Mouse (Mus musculus) heart, postnatal 4 days (tissue): ENCODE data around the gene Med18. TPM values are rescaled to one million over a fixed set of nuclear protein-coding genes. Genes with fewer than 3 reads are reported as not detected.
A peak's percentile ranks its signal among the peaks of the same experiment; 100 is the strongest.

Source experiments
- DNase-seq: peaks from one replicate; pipeline ENCODE4 v3.0.0; 2021
- total RNA-seq, 2 experiments: library from RNA; stranded (reverse); gene quantifications; 2 replicates each; pipeline ENCODE4 v1.2.3; 2021

Gene Med18
- total RNA-seq, 2 experiments from 2014 or later = 10.3 to 11.0 TPM

DNA sequence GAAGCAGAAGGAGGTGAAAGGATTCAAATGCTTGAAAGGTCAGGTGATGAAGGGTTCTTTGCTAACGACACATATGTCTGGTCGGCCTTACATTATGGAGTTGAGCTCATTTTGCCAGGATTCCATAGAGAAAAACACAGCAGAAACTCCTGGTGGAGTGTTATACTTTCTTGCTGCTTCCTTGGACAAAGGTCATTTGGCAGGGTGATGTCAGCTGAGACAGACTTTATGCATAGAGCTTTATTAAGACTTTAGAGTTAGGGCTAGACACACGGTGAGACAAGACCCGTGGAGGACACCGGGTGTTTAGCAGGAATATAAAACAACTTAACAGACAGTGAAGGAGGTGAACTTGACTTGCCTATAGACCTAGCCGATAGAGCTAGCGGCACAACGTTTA, 14.1 kb upstream of the Med18 start:
- no peak for DNase-seq

DNA sequence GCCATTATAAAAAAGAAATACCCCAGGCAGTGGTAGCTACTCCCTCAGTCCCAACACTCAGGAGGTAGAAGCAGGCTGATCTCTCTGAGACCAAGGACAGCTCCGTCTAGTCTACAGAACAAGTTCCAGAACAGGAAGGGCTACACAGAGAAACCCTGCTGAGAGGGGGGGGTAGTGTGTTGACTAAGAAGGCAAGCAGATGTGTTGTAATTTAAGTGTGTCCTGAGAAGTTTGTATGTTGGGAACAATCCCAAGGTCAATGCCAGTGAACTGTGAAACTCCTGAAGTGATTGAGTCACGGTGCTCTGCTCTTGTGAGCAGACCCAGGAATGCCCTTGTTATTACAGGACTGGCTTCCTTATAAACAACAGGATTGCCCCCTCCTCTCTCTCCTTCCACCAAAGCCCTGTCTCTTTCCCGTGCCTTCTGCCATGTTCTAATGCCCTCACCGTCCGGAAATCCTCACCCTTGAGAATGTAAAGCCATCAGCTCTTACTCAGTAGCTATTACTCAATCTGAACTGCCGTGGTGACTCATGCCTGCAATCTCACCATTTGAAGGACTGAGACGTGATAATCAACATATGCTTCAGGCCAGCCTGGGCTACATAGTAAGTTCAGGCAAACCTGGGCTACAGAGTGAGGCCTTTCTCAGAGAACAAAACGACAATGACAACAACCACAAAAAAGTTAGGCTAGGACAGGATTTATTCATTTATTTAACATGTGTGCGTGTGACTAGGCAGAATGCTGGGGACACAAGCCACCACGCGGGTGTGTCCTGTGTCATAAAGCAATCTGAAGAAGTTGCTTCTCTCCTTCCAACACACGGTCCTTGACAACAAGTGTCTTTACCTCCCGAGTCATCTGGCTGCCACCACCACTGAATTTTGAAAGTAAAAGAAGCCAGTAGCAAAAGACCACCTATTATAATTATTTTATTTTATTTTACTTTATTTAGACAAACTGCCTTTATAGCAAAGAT, 12.5 kb upstream of the Med18 start:
- DNase-seq = no peak

DNA sequence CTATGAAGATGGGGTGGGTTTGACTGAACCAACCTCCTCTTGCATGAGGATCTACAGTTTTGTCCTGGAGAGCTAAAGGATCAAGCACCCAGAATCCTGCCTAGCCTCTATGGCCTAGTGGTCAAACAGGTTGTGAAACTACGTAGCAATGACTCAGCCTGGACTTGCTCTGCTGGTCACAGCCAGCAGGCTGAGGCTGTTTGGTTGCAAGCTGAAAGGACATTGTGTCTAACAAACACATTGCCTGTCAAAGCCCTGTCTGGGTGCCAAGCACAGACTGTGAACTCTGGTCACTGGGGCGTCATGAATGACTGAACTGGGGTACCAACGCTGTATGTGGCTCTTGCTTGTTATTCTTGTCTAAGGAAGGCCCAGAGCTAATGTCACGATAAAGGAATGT, 10.9 kb upstream of the Med18 start:
- DNase-seq = no peak

DNA sequence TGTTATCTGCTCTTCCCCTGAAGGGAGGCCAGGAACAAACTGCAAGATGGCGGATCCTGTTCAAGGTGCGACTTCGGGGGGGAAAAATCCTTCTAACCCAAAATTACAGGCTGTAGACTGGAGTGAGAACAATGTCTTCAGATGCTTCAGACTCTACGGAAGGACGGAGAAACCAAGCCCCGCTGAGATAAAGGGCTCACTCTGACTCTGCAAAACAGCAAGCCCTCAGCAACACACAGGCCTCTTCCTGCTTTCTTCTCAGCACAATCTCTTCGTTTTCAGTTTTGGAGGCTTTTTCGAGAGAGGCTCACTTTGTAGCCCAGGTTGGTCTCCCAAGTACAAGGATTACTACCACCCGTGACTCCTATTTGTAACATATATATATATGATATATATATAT, 9.7 kb upstream of the Med18 start:
- DNase-seq = no peak

DNA sequence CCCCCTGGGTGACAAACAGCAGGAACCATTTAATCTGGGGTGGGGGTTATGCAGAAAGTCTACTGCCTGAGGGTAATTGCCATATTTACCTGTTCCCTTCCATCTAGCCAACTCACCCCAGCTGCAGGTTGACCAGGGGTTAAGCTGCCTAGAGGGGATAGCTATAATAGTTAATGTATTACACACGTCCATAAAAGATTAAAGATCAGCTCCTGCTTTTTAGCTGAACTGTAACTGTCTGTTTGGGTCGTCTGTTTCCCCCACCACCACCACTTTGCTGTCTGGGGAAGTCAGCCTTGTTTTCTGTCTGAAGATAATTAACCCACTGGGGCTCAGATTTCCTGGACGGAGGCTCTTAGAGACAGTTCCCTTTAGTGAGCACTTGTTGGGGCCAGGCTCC, 6.2 kb upstream of the Med18 start:
- DNase-seq = no peak

DNA sequence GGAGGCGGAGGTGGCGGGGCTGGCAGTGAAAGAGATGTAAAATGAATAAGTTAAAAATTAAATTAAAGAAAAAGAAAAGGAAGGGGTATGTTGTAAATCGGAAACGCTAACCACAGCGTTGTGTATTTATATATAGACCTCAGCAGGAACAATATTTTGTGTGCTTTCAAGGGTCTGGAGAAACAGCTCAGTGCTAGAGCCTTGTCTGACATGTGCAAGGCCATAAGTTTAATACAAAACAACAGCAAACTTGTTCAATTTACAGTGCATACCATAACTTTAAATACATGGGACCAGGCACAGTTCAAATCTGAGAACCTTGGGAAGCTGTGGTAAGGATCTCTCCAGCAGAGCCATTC, 513 bp upstream of the Med18 start:
- no peak for DNase-seq

GRCm38 (mm10) chr4:132462836-132463235, 885 bp downstream of the Med18 start:
- no peak for DNase-seq

- DNase-seq = no peak
Observed at GRCm38 (mm10) chr4:132460225-132460624, 3.5 kb downstream of the Med18 start.

DNA sequence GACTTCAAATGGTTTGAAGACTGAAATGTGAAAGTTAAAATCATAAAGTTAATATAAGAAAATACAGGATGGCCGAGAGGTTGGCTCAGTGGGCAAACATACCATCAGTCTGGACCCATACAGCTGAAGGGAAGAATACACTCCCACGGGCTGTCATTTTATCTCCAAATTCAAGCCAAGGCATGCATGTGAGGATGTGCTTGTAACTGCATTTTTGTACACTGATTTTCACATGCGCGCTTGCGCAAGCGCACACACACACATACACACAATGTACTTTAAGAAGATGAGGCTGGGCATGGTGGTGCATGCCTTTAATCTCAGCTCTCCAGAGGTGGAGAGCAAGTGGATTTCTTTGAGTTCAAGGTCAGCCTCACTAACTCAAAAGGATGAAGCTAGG, 8.2 kb downstream of the Med18 start:
- no peak for DNase-seq

- no peak for DNase-seq
Observed at GRCm38 (mm10) chr4:132455146-132455545, 8.6 kb downstream of the Med18 start.

GRCm38 (mm10) chr4:132454216-132454615, 9.5 kb downstream of the Med18 start:
- DNase-seq = no peak

- DNase-seq = no peak
Observed at GRCm38 (mm10) chr4:132449778-132450177, 13.9 kb downstream of the Med18 start.

DNA sequence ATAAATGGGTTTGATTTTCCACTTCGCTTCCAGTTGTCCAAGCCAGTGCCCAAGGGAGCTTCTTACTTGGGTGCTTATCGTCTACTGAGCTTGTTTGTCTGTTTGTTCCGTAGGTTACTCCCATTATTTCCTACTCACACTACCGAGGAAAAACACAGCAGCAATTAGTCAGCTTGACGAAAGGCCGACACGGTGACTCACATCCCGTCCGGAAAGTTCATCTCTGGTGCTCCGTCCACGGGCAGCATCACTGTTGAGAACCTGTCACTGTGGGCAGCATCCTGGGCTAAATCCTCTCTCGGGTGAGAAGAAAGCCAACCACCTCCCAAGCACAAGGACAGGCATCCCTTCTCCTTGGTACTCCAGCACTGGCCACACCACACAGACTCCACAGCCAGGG, 17.6 kb downstream of the Med18 start:
- DNase-seq = no peak

GRCm38 (mm10) chr4:132444516-132444915, 19.2 kb downstream of the Med18 start:
- no peak for DNase-seq

GRCm38 (mm10) chr4:132437857-132438256, 25.9 kb downstream of the Med18 start:
- DNase-seq = no peak

DNA sequence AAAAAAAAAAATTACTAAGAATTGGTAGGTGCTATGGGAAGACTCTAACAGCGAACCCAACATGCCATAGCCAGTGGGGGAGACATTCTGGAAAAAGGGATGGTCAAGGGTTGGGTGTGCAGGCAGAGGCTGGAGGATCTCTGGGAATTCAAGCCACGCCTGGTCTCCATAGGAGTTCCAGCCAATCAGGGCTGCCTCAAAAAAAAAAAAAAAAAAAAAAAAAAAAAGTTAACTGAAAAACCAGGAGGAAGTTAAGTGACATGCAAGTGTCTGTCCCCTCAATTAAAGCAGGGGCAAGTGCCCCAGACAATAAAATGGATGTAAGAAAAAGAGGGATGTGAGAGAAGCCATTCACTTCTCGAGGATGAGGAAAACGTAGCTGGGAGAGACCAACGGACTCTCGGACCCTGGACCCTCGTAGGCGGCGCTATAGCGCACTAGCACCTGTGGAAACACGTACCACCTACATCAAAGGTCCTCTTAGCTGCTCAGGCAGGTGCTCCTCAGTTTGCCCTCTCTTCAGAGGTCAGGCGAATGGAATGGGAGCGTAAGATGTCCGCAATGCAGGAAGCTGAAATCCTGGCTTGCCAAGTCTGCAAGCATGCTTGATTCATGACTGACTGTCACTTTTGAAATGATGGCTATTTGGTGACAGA, 30.9 kb downstream of the Med18 start:
- no peak for DNase-seq

DNA sequence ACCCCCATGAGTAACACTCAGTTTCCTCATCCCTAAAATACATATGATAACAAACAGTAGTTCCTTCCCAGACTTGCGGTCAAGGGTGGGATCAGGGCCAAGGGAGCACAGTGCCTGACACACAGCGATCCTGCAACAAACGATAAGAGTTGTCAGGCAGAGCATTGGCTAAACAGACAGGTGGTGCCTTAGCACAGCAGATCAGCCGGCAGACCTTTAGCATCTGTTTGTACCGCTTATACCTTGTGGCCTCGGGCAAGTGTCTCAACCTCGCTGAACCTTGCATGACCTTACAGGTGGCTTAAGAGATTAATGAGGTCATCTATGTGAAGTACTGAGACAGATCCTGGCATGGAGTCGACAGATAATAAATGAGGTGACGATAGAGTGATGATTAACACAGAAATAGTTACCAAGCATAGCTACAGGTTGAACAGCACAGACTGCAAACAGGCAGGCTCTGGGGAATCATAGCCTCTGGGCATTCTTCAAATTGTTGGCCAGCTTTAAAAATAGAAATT, 35.6 kb downstream of the Med18 start:
- DNase-seq = peak; percentile 22

DNA sequence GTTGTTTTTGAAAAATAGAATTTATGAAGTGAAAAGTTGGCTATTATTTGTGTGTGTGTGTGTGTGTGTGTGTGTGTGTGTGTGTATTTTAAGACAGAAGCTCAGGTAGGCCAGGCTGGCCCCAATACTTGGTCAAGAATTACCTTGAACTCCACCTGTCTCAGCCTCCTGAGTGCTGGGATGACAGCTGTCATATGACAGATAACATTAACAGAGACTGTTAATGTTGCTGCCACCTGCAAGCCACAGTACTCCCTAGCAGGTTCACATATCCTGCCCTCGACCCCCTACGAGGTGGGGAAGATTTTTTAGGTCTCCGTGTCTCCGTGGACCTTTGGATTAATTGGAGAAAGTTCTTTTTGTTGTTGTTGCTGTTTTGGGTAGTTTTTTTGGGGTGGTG, 36.2 kb downstream of the Med18 start:
- DNase-seq = no peak

DNA sequence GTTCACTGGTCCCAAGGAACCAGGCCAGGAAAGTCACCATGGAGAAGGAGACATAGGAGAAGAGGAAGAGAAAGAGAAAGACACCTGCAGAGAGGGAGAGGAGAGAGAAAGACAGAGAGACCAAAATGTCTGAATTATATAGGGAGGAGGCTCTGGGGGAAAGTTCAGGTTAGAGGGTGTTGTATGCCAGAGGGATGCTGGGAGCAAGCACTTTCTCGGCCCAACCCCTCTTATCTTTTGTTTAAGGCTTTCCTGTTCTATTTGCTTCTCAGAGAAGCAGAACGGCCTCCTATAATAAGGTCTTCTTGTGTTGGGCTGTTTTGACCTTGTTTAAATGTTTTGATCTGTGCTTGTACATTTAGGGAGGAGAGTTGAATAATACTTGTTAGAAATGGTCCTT, 37.7 kb downstream of the Med18 start:
- DNase-seq = no peak

DNA sequence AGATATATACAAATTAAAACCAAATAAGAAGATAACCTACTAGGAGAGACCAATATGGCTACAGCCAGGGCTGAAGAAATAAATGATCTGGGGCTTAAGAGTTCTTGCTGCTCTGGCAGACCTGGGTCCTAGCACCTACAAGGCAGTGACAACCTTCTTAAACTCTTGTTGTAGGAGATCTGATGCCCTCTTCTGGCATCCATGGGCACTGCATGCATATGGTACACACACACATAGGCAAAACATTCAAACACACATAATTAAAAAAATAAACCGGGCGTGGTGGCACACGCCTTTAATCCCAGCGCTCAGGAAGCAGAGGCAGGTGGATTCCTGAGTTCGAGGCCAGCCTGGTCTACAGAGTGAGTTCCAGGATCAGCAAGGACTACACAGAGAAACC, 39.0 kb downstream of the Med18 start:
- no peak for DNase-seq

GRCm38 (mm10) chr4:132421923-132422782, 41.6 kb downstream of the Med18 start, which contains the start of gene Phactr4:
TSS of gene Phactr4 (minus strand) at chr4:132422489.
- peak; percentile 99 for DNase-seq

DNA sequence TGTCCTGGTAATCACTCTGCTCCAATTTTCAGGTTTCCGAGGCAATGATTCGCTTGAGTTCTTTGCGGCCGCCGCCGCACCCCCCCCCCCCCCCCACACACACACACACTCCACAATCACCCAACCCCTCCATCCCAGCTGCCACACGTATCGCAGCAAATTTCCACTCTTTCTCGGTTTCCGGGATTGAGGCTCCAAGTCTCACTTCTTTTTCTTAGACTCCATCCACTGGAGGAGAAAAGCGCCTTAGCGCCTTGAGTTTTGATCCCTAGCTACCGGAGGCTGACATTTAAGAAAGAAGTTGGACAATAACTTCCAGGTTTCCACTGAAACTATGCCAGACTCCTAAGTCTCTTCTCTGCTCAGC, 42.2 kb downstream of the Med18 start:
- no peak for DNase-seq

- DNase-seq = no peak
Observed at GRCm38 (mm10) chr4:132420471-132420870, 43.2 kb downstream of the Med18 start.
